Mouse (Mus musculus): Measurements from ENCODE around the gene Myof.

DNA sequence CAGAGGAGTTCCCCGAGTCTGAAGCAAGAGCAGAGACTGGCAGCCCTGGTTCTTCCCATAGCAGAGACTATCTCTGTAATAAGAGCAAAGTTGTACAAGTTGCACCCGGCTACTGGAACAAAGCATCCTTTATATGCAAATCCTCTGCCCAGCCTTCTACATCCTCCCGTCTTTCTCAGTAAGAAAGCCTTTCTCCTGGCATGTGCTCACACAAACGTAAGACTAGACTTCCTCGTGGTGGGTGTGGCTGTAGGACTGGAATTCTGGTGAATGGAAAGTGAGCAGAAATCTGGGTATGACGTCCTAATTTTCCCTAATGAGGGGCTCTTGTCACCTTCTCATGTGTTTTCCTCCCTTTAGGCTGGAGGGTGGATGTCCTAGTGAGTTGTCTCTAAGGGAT lies 84.3 kb downstream of the Myof start:
- TF ChIP-seq POLR2A (IDR thresholded peaks at IDR 0.05; ENCODE audit: extremely low read depth, insufficient read depth, low read length) (no peak), CTCF (IDR thresholded peaks at IDR 0.05; ENCODE audit: low read depth, low read length) (no peak)

All from liver, adult 2 months (tissue).